Mouse (Mus musculus) leukemia stem cell, adult 10-12 weeks (primary cell): ENCODE measurements around the gene Rpn1. TPM values are rescaled to one million over a fixed set of nuclear protein-coding genes. Genes with fewer than 3 reads are reported as not detected.

Experiments
- polyA plus RNA-seq: library from polyadenylated mRNA; stranded (reverse); fragments of >175 nt; gene quantifications from 2 replicates; pipeline ENCODE4 v1.2.3, GENCODE M21; 2012; ENCODE audit warnings: low replicate concordance

The Rpn1 gene
- 36.3 and 68.9 TPM in 2 replicates for polyA plus RNA-seq

DNA sequence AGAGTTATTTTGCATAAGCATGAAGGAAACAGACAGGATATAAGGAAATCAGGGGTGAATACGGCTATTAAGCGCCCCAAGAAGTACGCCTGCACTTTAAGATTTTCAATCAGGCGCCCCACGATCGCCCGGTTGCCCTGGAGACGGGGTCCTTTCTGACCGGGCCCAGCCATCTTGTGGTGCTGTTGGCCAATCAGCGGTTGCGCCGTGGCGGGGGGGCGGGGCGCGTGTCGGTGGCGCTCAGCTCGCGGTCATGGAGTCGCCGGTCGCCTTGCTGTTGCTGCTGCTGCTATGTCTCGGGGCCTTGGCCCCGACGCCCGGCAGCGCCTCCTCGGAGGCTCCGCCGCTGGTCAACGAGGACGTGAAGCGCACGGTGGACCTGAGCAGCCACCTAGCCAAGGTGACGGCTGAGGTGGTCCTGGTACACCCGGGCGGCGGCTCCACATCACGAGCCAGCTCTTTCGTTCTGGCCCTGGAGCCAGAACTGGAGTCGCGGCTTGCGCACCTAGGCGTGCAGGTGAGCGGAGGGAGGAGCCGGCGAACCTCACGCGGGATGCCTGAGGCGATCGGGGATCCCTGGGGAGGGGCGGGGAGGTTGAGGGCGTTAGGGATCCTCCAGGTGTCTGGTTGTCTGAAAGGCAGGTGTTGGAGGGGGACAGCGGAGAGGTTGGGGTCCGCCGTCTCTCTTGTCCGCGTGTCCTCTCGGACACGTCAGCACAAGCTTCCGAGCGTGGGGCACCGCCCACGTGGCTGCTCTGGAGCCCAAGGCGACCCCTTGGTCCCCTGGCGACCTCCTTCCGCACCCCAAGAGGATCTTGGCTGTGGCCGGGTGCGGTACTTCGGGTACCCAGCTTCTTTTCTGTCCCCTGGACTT is at the start of gene Rpn1:
TSS of gene Rpn1 (plus strand) at position 205 of the 874 bp plus-strand sequence.

DNA sequence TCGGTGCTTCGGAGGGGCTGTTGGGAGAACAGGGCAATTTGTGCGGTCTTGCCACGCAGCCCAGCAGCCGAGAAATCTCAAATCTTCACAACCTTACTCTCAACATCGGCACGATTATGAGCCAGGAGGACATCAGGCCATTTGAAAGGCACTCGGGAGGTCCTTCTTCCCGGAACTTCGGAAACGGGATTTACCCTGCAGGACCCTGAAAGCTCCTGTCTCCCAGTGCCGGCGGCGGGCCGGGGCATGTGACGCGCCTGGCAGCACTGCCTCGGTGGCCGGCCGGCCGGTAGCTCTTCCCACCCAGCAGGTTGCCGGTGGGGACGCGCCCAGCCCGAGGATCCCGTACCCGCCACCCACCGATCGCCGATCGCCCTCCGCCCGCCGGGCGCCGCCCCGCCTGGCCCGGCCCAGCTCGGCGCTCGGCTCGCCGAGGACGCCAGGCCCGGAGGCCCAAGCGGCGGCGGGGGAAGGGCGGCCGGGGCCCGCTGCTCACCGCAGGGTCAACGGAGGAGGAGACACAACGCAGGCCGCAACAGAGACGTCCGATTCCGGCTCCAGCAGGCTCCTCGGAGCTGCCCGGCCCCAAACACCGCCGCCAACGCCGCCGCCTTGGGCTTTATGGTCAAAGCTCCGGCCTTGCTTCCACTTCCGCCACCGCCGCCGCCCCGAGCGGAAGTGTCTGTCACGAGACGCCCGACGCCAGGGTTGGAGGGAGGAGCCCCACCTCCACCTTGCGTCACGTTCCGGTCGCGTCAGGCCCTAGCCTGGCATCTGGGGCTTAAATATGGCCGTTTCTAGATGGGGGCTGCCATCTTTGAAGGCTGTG is 39.5 kb upstream of the Rpn1 start, which contains the start of gene Rab7:
TSS of gene Rab7 (minus strand) at position 694 of the 829 bp plus-strand sequence.

Other genes starting within 250 kb of the Rpn1 start
- gene Gm45140, start 248.7 kb upstream of the Rpn1 start, polyA plus RNA-seq, result 2.4 and 3.4 TPM in 2 replicates
- 23.5 and 28.8 TPM in 2 replicates for gene Isy1, start 245.7 kb upstream of the Rpn1 start, polyA plus RNA-seq
- 46.2 and 97.5 TPM in 2 replicates for gene Cnbp, start 233.4 kb upstream of the Rpn1 start, polyA plus RNA-seq
- gene Copg1, start 196.7 kb upstream of the Rpn1 start, polyA plus RNA-seq, result 4.7 and 31.6 TPM in 2 replicates
- 15.6 and 45.8 TPM in 2 replicates for gene Hmces, start 170.5 kb upstream of the Rpn1 start, polyA plus RNA-seq
- 7.6 and 34.0 TPM in 2 replicates for gene H1fx, start 102.8 kb upstream of the Rpn1 start, polyA plus RNA-seq
- 48.2 and 52.4 TPM in 2 replicates for gene Rab7, start 39.2 kb upstream of the Rpn1 start, polyA plus RNA-seq
- 900 and 941 TPM in 2 replicates for gene Gata2, start 109.4 kb downstream of the Rpn1 start, polyA plus RNA-seq
- gene Dnajb8, start 137.8 kb downstream of the Rpn1 start, polyA plus RNA-seq, result not detected in 2 replicates